Mouse (Mus musculus): ENCODE measurements around the gene Lefty2. TPM values are rescaled to one million over a fixed set of nuclear protein-coding genes. Genes with fewer than 3 reads are reported as not detected.

The Lefty2 gene
- polyA plus RNA-seq, 1 experiment from 2014 or later: not detected

DNA sequence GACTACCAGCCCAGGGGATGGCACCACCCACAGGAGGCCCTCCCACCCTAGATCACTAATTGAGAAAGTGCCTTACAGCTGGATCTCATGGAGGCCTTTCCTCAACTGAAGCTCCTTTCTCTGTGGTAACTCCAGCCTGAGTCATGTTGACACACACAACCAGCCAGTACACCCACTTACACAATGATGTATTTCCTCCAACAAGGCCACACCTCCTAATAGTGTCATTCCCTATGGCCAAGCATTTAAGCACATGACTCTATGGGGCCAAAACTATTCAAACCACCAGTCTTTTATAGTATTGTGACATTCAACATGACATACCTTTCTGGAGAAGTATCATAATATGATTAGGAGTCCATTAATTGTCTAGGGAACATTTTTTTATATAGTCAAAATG lies 34.1 kb upstream of the Lefty2 start:
- no peaks in the 10 kb centered on the region for H3K9me3 ChIP-seq (ENCODE audit: control insufficient read depth)
- no peak overlapping the region for H3K4me3 ChIP-seq (ENCODE audit: low read depth, low read length)
- TF ChIP-seq CTCF (IDR thresholded peaks at IDR 0.05; ENCODE audit: low read depth): no peak
- H3K27me3 ChIP-seq (replicated peaks; ENCODE audit: control insufficient read depth, insufficient read depth, low read length): no peaks in the 10 kb centered on the region
- peaks cover 70% of the 10 kb centered on the region for H3K36me3 ChIP-seq (ENCODE audit: control insufficient read depth, insufficient read depth)
- H3K4me2 ChIP-seq (replicated peaks; ENCODE audit: low read depth): no peak overlapping the region
- H3K4me1 ChIP-seq (replicated peaks; ENCODE audit: control insufficient read depth, insufficient read depth, low read length): no peaks in the 10 kb centered on the region
- no peak overlapping the region for H3K27ac ChIP-seq (ENCODE audit: low read depth, low read length)
- no peak overlapping the region for H3K9ac ChIP-seq (ENCODE audit: low read depth, low read length)
- ATAC-seq: no peak

DNA sequence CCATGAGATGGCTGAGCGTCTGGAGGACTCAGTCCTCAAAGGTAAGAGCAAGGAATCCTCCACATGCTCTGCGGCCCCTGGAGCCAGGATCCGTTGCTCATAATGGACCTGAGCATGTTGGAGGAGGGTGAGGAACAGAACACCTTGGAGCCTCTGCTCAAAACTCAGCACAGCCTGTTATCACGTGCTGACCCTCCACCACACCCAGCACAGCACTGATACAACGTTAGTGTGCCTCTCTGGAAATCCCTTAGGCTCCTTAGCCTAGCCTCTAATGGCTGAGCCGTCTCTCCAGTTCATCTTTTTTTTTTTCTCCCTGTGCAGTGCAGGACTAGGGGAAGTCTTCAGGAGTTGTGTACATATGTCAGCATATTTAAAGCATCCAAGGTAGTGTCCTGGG lies 32.9 kb upstream of the Lefty2 start:
- no peak for TF ChIP-seq CTCF (IDR thresholded peaks at IDR 0.05; ENCODE audit: low read depth)
- ATAC-seq: no peak
- no peak overlapping the region for H3K4me2 ChIP-seq (replicated peaks; ENCODE audit: low read depth)
- H3K9me3 ChIP-seq (ENCODE audit: control insufficient read depth): no peaks in the 10 kb centered on the region
- H3K4me1 ChIP-seq (replicated peaks; ENCODE audit: control insufficient read depth, insufficient read depth, low read length): no peaks in the 10 kb centered on the region
- no peak overlapping the region for H3K27ac ChIP-seq (ENCODE audit: low read depth, low read length)
- H3K4me3 ChIP-seq (ENCODE audit: low read depth, low read length): no peak overlapping the region
- H3K27me3 ChIP-seq (replicated peaks; ENCODE audit: control insufficient read depth, insufficient read depth, low read length): no peaks in the 10 kb centered on the region
- peaks cover 78% of the 10 kb centered on the region for H3K36me3 ChIP-seq (ENCODE audit: control insufficient read depth, insufficient read depth)
- 79% methylated on average over 6 of the region's 6 CpGs for whole genome bisulfite sequencing
- no peak overlapping the region for H3K9ac ChIP-seq (ENCODE audit: low read depth, low read length)

DNA sequence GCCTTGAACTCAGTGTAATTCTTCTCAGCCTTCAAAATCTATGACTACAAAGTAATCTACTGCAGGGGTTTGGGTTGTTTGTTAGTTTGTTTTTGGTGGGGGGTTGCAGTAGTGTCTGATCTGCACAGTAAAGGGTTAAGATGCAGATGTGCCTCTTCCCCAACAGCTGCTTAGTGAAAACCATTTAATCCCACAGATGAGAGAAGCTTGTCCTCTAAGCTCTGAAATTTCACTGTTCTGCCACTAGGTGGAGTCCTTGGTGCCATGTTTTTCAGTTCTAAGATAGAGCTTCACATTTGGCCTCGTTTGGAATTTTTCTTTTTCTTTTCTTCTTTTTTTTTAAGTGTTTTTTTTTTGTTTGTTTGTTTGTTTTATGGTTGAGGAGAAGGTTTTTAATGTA lies 29.3 kb upstream of the Lefty2 start:
- ATAC-seq: no peak
- H3K4me2 ChIP-seq (replicated peaks; ENCODE audit: low read depth): no peak overlapping the region
- no peak overlapping the region for H3K4me3 ChIP-seq (ENCODE audit: low read depth, low read length)
- no peak overlapping the region for H3K27ac ChIP-seq (ENCODE audit: low read depth, low read length)
- H3K4me1 ChIP-seq (replicated peaks; ENCODE audit: control insufficient read depth, insufficient read depth, low read length): no peaks in the 10 kb centered on the region
- no peaks in the 10 kb centered on the region for H3K27me3 ChIP-seq (replicated peaks; ENCODE audit: control insufficient read depth, insufficient read depth, low read length)
- peak; percentile 81 for TF ChIP-seq CTCF (IDR thresholded peaks at IDR 0.05; ENCODE audit: low read depth)
- H3K9me3 ChIP-seq (ENCODE audit: control insufficient read depth): no peaks in the 10 kb centered on the region
- no peak overlapping the region for H3K9ac ChIP-seq (ENCODE audit: low read depth, low read length)
- peaks cover 76% of the 10 kb centered on the region for H3K36me3 ChIP-seq (ENCODE audit: control insufficient read depth, insufficient read depth)
- WGBS: 8% methylated on average over 1 of the region's 1 CpGs

DNA sequence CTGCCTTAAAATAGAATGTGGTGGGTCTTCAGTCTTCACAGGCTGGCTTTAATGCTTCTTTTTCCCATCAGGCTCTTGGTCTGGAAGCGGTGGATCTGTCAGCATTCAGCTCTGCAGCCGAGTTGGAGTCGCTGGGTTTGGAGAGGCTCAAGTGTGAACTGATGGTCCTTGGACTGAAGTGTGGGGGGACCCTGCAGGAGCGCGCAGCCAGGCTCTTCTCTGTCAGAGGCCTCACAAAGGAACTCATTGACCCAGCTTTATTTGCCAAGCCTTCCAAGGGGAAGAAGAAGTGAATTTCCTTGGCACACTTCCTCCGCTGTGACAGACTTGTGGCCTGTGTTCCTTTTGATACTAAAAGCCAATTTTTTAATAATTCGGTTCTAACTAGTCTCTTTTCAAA lies 26.9 kb upstream of the Lefty2 start:
- H3K4me3 ChIP-seq (ENCODE audit: low read depth, low read length): no peak overlapping the region
- no peak for ATAC-seq
- 91% methylated on average over 7 of the region's 7 CpGs for WGBS
- no peak for TF ChIP-seq CTCF (IDR thresholded peaks at IDR 0.05; ENCODE audit: low read depth)
- no peak overlapping the region for H3K9ac ChIP-seq (ENCODE audit: low read depth, low read length)
- H3K4me1 ChIP-seq (replicated peaks; ENCODE audit: control insufficient read depth, insufficient read depth, low read length): no peaks in the 10 kb centered on the region
- no peaks in the 10 kb centered on the region for H3K27me3 ChIP-seq (replicated peaks; ENCODE audit: control insufficient read depth, insufficient read depth, low read length)
- no peak overlapping the region for H3K4me2 ChIP-seq (replicated peaks; ENCODE audit: low read depth)
- H3K36me3 ChIP-seq (ENCODE audit: control insufficient read depth, insufficient read depth): peaks cover 60% of the 10 kb centered on the region
- no peak overlapping the region for H3K27ac ChIP-seq (ENCODE audit: low read depth, low read length)
- H3K9me3 ChIP-seq (ENCODE audit: control insufficient read depth): no peaks in the 10 kb centered on the region

GRCm38 (mm10) chr1:180870122-180870650 lies 22.7 kb upstream of the Lefty2 start:
- no peak for TF ChIP-seq CTCF (IDR thresholded peaks at IDR 0.05; ENCODE audit: low read depth)
- Histone ChIP-seq H3K4me3 (ENCODE audit: low read depth, low read length) (no peak overlapping the region), H3K36me3 (ENCODE audit: control insufficient read depth, insufficient read depth) (peaks cover 28% of the 10 kb centered on the region), H3K27me3 (replicated peaks; ENCODE audit: control insufficient read depth, insufficient read depth, low read length) (no peaks in the 10 kb centered on the region), H3K4me1 (replicated peaks; ENCODE audit: control insufficient read depth, insufficient read depth, low read length) (no peaks in the 10 kb centered on the region), H3K9ac (ENCODE audit: low read depth, low read length) (no peak overlapping the region), H3K9me3 (ENCODE audit: control insufficient read depth) (no peaks in the 10 kb centered on the region), H3K4me2 (replicated peaks; ENCODE audit: low read depth) (no peak overlapping the region), H3K27ac (ENCODE audit: low read depth, low read length) (no peak overlapping the region)
- WGBS: 44% methylated on average over 13 of the region's 13 CpGs
- no peak for ATAC-seq

GRCm38 (mm10) chr1:180873861-180874484 lies 18.9 kb upstream of the Lefty2 start:
- peak; percentile 83 for TF ChIP-seq CTCF (IDR thresholded peaks at IDR 0.05; ENCODE audit: low read depth)
- WGBS: 21% methylated on average over 9 of the region's 9 CpGs
- Histone ChIP-seq H3K4me1 (replicated peaks; ENCODE audit: control insufficient read depth, insufficient read depth, low read length) (no peaks in the 10 kb centered on the region), H3K36me3 (ENCODE audit: control insufficient read depth, insufficient read depth) (no peaks in the 10 kb centered on the region), H3K4me2 (replicated peaks; ENCODE audit: low read depth) (no peak overlapping the region), H3K27ac (ENCODE audit: low read depth, low read length) (no peak overlapping the region), H3K9ac (ENCODE audit: low read depth, low read length) (no peak overlapping the region), H3K9me3 (ENCODE audit: control insufficient read depth) (no peaks in the 10 kb centered on the region), H3K4me3 (ENCODE audit: low read depth, low read length) (no peak overlapping the region), H3K27me3 (replicated peaks; ENCODE audit: control insufficient read depth, insufficient read depth, low read length) (no peaks in the 10 kb centered on the region)
- ATAC-seq: peak; percentile 62; the same call in 1 of the 2 replicates

Measured in intestine, postnatal 0 days (tissue).